In the genomic region with DNA sequence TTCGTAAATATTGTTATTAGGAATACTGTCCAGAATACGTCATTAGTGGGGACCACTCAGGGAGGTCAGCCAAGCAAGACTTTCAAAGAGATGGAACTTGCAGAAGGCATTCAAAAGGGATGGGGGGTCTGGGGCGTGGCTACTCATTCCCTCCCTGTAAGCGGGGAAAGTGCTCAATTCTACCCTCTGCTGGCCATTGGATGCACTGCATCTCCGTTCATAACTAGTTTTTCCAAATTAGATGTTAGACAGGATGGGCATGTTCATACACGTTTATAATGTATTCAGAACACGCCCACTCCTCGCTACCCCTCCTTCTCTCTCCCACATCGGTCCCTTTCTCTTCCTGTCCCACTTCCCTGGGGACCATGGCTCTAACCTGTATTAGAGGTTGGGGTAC, we compare ENCODE assay signal across 8 mouse cellular contexts. TPM values are rescaled to one million over a fixed set of nuclear protein-coding genes. Genes with fewer than 3 reads are reported as not detected.
DNase-seq lines count a peak whose midpoint lies in the region; ATAC-seq and TF ChIP-seq lines count a peak whose summit lies in the region.

No protein-coding gene starts in this region.

- H3K4me3 ChIP-seq in MEL (ENCODE audit: control insufficient read depth in 1 of 2, insufficient read depth in 1 of 2, low read depth in 2 of 2, low read length in 2 of 2), result no peak overlapping the region
- no peak overlapping the region for H3K4me3 ChIP-seq in forebrain, embryonic 16.5 days (replicated peaks; ENCODE audit: low read length)
- no peak overlapping the region for H3K4me3 ChIP-seq in lung, embryonic 16.5 days (ENCODE audit: low read length)

- H3K4me1 ChIP-seq in MEL (ENCODE audit: control insufficient read depth in 1 of 2, insufficient read depth in 2 of 2, low read length in 2 of 2), result no peaks in the 10 kb centered on the region
- peaks cover 19% of the 10 kb centered on the region for H3K4me1 ChIP-seq in forebrain, embryonic 16.5 days (replicated peaks; ENCODE audit: control insufficient read depth, insufficient read depth, low read length)
- H3K4me1 ChIP-seq in lung, embryonic 16.5 days (replicated peaks; ENCODE audit: control insufficient read depth, insufficient read depth, low read length), result peaks cover 23% of the 10 kb centered on the region

- peak; percentile 52; the same call in 1 of the 2 replicates for ATAC-seq in forebrain, embryonic 16.5 days
- peak; percentile 63 for ATAC-seq in lung, embryonic 16.5 days (ENCODE audit: low read depth)

- WGBS in forebrain, embryonic 16.5 days, result 5% methylated on average over 9 of the region's 9 CpGs
- 3% methylated on average over 9 of the region's 9 CpGs for WGBS in lung, embryonic 16.5 days

- H3K27me3 ChIP-seq in MEL (ENCODE audit: control insufficient read depth in 1 of 2, insufficient read depth in 2 of 2, low read length in 2 of 2), result no peaks in the 10 kb centered on the region
- peaks cover 2% of the 10 kb centered on the region; the same call in 1 of the 2 replicates for H3K27me3 ChIP-seq in forebrain, embryonic 16.5 days (replicated peaks; ENCODE audit: control insufficient read depth, insufficient read depth, low read length)
- no peaks in the 10 kb centered on the region for H3K27me3 ChIP-seq in lung, embryonic 16.5 days (ENCODE audit: control insufficient read depth, insufficient read depth, low read depth, low read length)

- no peaks in the 10 kb centered on the region for H3K36me3 ChIP-seq in MEL (ENCODE audit: control insufficient read depth in 1 of 2, insufficient read depth in 2 of 2, low read length in 2 of 2)
- H3K36me3 ChIP-seq in forebrain, embryonic 16.5 days (ENCODE audit: control insufficient read depth, insufficient read depth), result no peaks in the 10 kb centered on the region
- H3K36me3 ChIP-seq in lung, embryonic 16.5 days (ENCODE audit: control insufficient read depth, insufficient read depth, low read length), result no peaks in the 10 kb centered on the region

- TF ChIP-seq POLR2A in MEL (IDR thresholded peaks at IDR 0.05; ENCODE audit: control insufficient read depth in 1 of 2, insufficient read depth in 1 of 2, low read depth in 1 of 2, low read length in 2 of 2, poor library complexity in 1 of 2), result no peak

- DNase-seq in MEL (ENCODE audit: low read depth, low spot score), result peak; percentile 41
- DNase-seq in cerebellum, adult 11-12 months, result peak; percentile 43
- DNase-seq in heart, postnatal 4 days, result peak; percentile 87
- DNase-seq in layer of hippocampus, adult 9-11 months, result peak; percentile 76
- peak; percentile 24 for DNase-seq in ovary, adult 18-20 months (ENCODE audit: low spot score)
- peak; percentile 17 to 68 for DNase-seq in thymus, postnatal 10 days (ENCODE audit: low spot score in 2 of 2)

- no peaks in the 10 kb centered on the region for H3K79me2 ChIP-seq in MEL (ENCODE audit: control insufficient read depth, insufficient read depth, low read length, poor library complexity)

- no peak for TF ChIP-seq EP300 in MEL (IDR thresholded peaks at IDR 0.05; ENCODE audit: low read depth in 1 of 2, low read length in 2 of 2)

- H3K9ac ChIP-seq in MEL (ENCODE audit: control insufficient read depth, low read depth, low read length, poor library complexity, severe bottlenecking), result no peak overlapping the region
- H3K9ac ChIP-seq in forebrain, embryonic 16.5 days (replicated peaks; ENCODE audit: low read depth, low read length), result no peak overlapping the region
- 0 out of 2 replicates have a peak overlapping the region, but pooled peaks have one; percentile 25 for H3K9ac ChIP-seq in lung, embryonic 16.5 days (ENCODE audit: low read length)

- H3K4me2 ChIP-seq in forebrain, embryonic 16.5 days (ENCODE audit: low read length), result no peak overlapping the region
- H3K4me2 ChIP-seq in lung, embryonic 16.5 days (ENCODE audit: low read depth, low read length), result peak overlapping the region; percentile 39

- TF ChIP-seq RAD21 in MEL (IDR thresholded peaks at IDR 0.05; ENCODE audit: low read depth, low read length), result peak; percentile 28

- TF ChIP-seq CTCF in MEL (IDR thresholded peaks at IDR 0.05 in 2 of 3, conservative IDR thresholded peaks at IDR 0.05 in 1 of 3; ENCODE audit: control insufficient read depth in 1 of 3, insufficient read depth in 1 of 3, low read depth in 2 of 3, low read length in 3 of 3, poor library complexity in 1 of 3, severe bottlenecking in 1 of 3), result peak; percentile 54 to 67 (median 56)

- no peaks in the 10 kb centered on the region for H3K9me3 ChIP-seq in MEL (replicated peaks; ENCODE audit: insufficient read depth, low read length)
- H3K9me3 ChIP-seq in forebrain, embryonic 16.5 days (ENCODE audit: control insufficient read depth, low read length), result no peaks in the 10 kb centered on the region; the same call in 1 of the 2 replicates
- no peaks in the 10 kb centered on the region for H3K9me3 ChIP-seq in lung, embryonic 16.5 days (ENCODE audit: control insufficient read depth, low read length)

- H3K27ac ChIP-seq in MEL (ENCODE audit: control insufficient read depth, low read depth, low read length), result no peak overlapping the region
- no peak overlapping the region for H3K27ac ChIP-seq in forebrain, embryonic 16.5 days (ENCODE audit: low read length)
- H3K27ac ChIP-seq in lung, embryonic 16.5 days (ENCODE audit: low read length), result peak overlapping the region; percentile 4; the same call in 1 of the 2 replicates

TF ChIP-seq in MEL, 35 proteins besides CTCF, POLR2A, EP300 and RAD21:
- TF ChIP-seq TAL1 (IDR thresholded peaks at IDR 0.05; ENCODE audit: low read length), result no peak
- TF ChIP-seq MYC (IDR thresholded peaks at IDR 0.05; ENCODE audit: low read depth, low read length), result no peak
- no peak for TF ChIP-seq ZKSCAN1 (IDR thresholded peaks at IDR 0.05; ENCODE audit: low read depth, low read length)
- no peak for TF ChIP-seq MXI1 (IDR thresholded peaks at IDR 0.05; ENCODE audit: low read depth, low read length)
- TF ChIP-seq POLR2AphosphoS2 (IDR thresholded peaks at IDR 0.05; ENCODE audit: low read length), result no peak
- no peak for TF ChIP-seq POLR2AphosphoS5 (IDR thresholded peaks at IDR 0.05; ENCODE audit: borderline replicate concordance, low read depth, low read length)
- no peak for TF ChIP-seq MEF2A (IDR thresholded peaks at IDR 0.05; ENCODE audit: extremely low read depth, insufficient replicate concordance, low read depth, low read length, poor library complexity, severe bottlenecking)
- TF ChIP-seq ZC3H11A (IDR thresholded peaks at IDR 0.05; ENCODE audit: low read depth, low read length), result peak; percentile 23; the same call in 1 of the 2 replicates
- no peak for TF ChIP-seq USF2 (IDR thresholded peaks at IDR 0.05; ENCODE audit: borderline replicate concordance in 1 of 2, insufficient read depth in 1 of 2, low read depth in 1 of 2, low read length in 2 of 2)
- TF ChIP-seq CHD1 (IDR thresholded peaks at IDR 0.05; ENCODE audit: low read depth, low read length), result no peak
- no peak for TF ChIP-seq NELFE (IDR thresholded peaks at IDR 0.05; ENCODE audit: low read depth, low read length)
- TF ChIP-seq SIN3A (IDR thresholded peaks at IDR 0.05; ENCODE audit: low read length), result no peak
- TF ChIP-seq MYB (IDR thresholded peaks at IDR 0.05; ENCODE audit: low read depth, low read length), result no peak
- no peak for TF ChIP-seq JUND (IDR thresholded peaks at IDR 0.05; ENCODE audit: low read depth, low read length)
- TF ChIP-seq KAT2A (conservative IDR thresholded peaks at IDR 0.05; ENCODE audit: low read depth, low read length), result no peak
- no peak for TF ChIP-seq RCOR1 (IDR thresholded peaks at IDR 0.05; ENCODE audit: low read depth, low read length)
- peak; percentile 72 for TF ChIP-seq SMC3 (IDR thresholded peaks at IDR 0.05; ENCODE audit: low read depth, low read length)

RNA-seq across cellular contexts. Expression of gene Fhad1, which starts 56.7 kb away (rescaled TPM):
- not detected in 2 replicates for total RNA-seq in MEL (2012; rRNA removed)
- not detected for polyA plus RNA-seq in MEL (2012; ENCODE audit: insufficient read depth in 1 of 2, insufficient read length in 2 of 2, low read depth in 1 of 2, low replicate concordance in 2 of 2, missing spikeins in 1 of 2)
- polyA plus RNA-seq in forebrain, embryonic 16.5 days (2015; fragmentation: Nextera tagmentation; extraction: Ambion mirVana), result 1.6 and 1.8 TPM in 2 replicates
- 1 to 10 TPM; 1.2 to 1.4 TPM for total RNA-seq in heart, postnatal 4 days (2021)
- polyA plus RNA-seq in lung, embryonic 16.5 days (2015; fragmentation: Nextera tagmentation; extraction: Ambion mirVana), result 3.2 and 3.3 TPM in 2 replicates

Comparison
In these comparisons a context has a peak if more than half of its experiments do, and no peak if none do; other contexts are left out.
1. DNase-seq: peak in every context shown above with its lines; median percentile 87 in heart, postnatal 4 days; 76 in layer of hippocampus, adult 9-11 months; 43 in cerebellum, adult 11-12 months; 42 in thymus, postnatal 10 days; 41 in MEL; 24 in ovary, adult 18-20 months.